Mouse (Mus musculus) right cerebral cortex, postnatal 14 days (tissue): Measurements from ENCODE around the gene Avil.
A peak's percentile ranks its signal among the peaks of the same experiment; 100 is the strongest.

Source experiments
- DNase-seq: peaks from one replicate; pipeline ENCODE4 v3.0.0; 2022

The Avil gene

GRCm38 (mm10) chr10:127030336-127031296, 30.1 kb downstream of the Avil start, which contains the start of gene Tsfm:
TSS of gene Tsfm (minus strand) at chr10:127030840.
- peak; percentile 97 for DNase-seq

- no peak for DNase-seq
These were observed 32.8 kb downstream of the Avil start for GRCm38 (mm10) chr10:127033301-127033741.

GRCm38 (mm10) chr10:127036273-127036672, 35.8 kb downstream of the Avil start:
- DNase-seq, result no peak

GRCm38 (mm10) chr10:127037641-127038040, 37.1 kb downstream of the Avil start:
- no peak for DNase-seq

- DNase-seq, result peak; percentile 50
These were observed 40.2 kb downstream of the Avil start for GRCm38 (mm10) chr10:127040569-127041214.

GRCm38 (mm10) chr10:127041274-127041766, 40.8 kb downstream of the Avil start, which contains the start of the genes Mettl1 and Eef1akmt3:
TSS of gene Mettl1 (plus strand) at chr10:127041414.
TSS of gene Eef1akmt3 (minus strand) at chr10:127041513.
- DNase-seq, result no peak

- peak; percentile 93 for DNase-seq
These were observed 41.3 kb downstream of the Avil start for GRCm38 (mm10) chr10:127041774-127042338.

GRCm38 (mm10) chr10:127042468-127043115, 42.1 kb downstream of the Avil start:
- no peak for DNase-seq

- DNase-seq, result no peak
These were observed 42.7 kb downstream of the Avil start for GRCm38 (mm10) chr10:127043187-127043586.

- no peak for DNase-seq
These were observed 47.4 kb downstream of the Avil start, which contains the start of gene Cyp27b1 for GRCm38 (mm10) chr10:127047954-127048353. TSS of gene Cyp27b1 (plus strand) at chr10:127048250.

GRCm38 (mm10) chr10:127048608-127049394, 48.3 kb downstream of the Avil start:
- no peak for DNase-seq

GRCm38 (mm10) chr10:127049395-127050118, 49.0 kb downstream of the Avil start:
- no peak for DNase-seq

- DNase-seq, result no peak
These were observed 49.6 kb downstream of the Avil start for GRCm38 (mm10) chr10:127050119-127050474.

- DNase-seq, result no peak
These were observed 54.1 kb downstream of the Avil start for GRCm38 (mm10) chr10:127054646-127055045.

GRCm38 (mm10) chr10:127055406-127055805, 54.9 kb downstream of the Avil start:
- DNase-seq, result no peak

GRCm38 (mm10) chr10:127056490-127056889, 56.0 kb downstream of the Avil start:
- no peak for DNase-seq

- peak; percentile 76 for DNase-seq
These were observed 57.7 kb downstream of the Avil start for GRCm38 (mm10) chr10:127058161-127058560.

- no peak for DNase-seq
These were observed 58.2 kb downstream of the Avil start for GRCm38 (mm10) chr10:127058708-127059107.

- no peak for DNase-seq
These were observed 58.9 kb downstream of the Avil start for GRCm38 (mm10) chr10:127059174-127059967.
